Mouse (Mus musculus): ENCODE results near the gene Bpifb9b.

- TF ChIP-seq POLR2A (IDR thresholded peaks at IDR 0.05; ENCODE audit: borderline replicate concordance, extremely low read depth, low read depth, low read length) (no peak), CTCF (IDR thresholded peaks at IDR 0.05; ENCODE audit: insufficient read depth, low read length) (no peak)
Observed at GRCm38 (mm10) chr2:154335572-154335971, 28.5 kb downstream of the Bpifb9b start.

Measured in lung, adult 2 months (tissue).